Mouse (Mus musculus) ES-Bruce4 (cell line): ENCODE data around the gene Slc28a1.

Source experiments
- CTCF ChIP-seq: IDR thresholded peaks from one replicate; pipeline ENCODE4 v1.8.1; 2011; ENCODE audit warnings: low read depth, low read length
- POLR2A ChIP-seq: IDR thresholded peaks from one replicate; pipeline ENCODE4 v1.8.1; 2011; ENCODE audit warnings: low read length; ENCODE audit not compliant: insufficient read depth

GRCm38 (mm10) chr7:81108226-81108625 lies 6.4 kb upstream of the Slc28a1 start:
- TF ChIP-seq POLR2A, result no peak
- no peak for TF ChIP-seq CTCF
